Mouse (Mus musculus) natural killer cell, adult 2 months (primary cell): ENCODE results near the gene Col2a1.

Experiments
- DNase-seq, 2 experiments: peaks; one replicate each; pipeline ENCODE4 v3.0.0; 2022; ENCODE audit warnings: low spot score in 2 of 2

Gene Col2a1

DNA sequence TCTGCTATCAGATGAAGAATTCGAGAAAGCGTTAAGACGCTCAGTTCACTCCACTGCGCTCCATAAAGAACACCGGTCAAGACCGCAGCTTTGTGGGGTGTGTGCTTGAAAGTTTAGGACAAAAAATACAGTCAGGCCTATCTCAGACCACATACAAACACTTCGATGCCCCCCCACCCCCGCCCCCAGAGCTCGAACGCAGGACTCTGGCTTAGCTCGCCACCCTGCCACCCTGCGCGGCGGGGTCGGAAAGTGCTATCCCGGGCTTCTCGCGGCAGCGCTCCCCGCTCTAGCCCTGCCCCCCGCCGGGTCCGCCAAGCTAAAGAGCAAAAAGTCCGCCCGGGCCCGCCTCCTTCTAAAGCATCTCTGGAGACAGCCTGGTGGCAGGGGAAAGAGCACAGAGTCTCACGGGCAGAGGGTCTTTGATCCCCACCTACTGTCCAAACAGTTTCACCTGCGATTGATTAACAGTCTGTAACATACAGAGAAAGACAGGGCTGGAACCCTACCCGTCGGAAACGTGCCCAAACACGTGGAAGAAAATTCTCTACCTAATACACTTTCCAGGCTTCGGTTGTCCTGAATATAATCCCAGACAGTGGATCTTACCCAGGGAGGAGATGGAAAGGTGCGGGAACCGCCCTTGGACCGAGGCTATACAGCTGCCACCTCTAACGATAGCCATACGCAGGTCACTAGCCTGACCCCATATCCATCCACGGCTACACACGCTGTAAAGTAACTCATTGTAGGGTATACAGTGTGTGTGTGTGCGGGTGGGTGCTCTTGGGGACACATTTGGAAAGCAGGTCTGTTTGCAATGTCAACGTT, 1.3 kb downstream of the Col2a1 start:
- DNase-seq, result no peak

DNA sequence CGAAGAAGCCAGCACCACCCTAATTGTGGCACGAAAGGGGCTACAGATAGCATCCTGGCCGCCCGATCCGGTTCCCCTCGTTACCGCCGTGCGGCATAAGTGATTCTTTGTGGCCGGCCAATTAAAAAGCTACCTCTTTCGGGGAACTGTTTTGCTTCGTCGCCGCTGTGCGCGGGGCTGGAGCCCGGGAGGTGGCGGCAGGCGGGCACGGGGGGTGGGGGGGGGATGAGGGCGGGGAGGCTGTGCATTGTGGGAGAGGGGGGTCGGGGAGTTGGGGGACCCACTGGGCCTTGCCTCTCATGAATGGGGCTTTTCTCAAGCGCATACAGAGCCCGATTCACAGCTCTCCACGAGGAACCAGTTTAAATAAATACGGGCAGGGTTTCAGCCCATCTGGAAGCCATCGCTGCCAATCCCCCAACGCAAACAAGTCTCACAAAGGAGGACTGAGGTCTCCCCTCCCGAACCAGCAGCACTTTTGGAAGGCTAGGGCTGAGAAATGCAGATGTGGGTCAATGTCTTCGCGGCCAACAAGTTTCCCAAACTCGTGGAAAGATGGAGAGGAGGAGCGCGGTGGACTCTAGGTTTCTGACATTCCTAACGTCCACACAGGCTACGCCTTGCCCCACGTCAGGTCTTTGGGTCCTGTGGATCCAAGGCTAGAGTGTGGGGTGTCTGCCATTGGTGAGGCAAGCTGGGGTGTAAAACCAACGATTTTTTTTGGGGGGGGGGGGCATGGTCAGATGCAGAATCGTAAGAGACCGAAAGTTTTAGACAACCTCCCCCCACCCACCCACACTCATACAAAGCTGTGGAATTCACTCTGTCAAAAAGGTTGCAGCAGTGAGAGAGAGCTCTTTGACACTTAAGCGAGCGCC, 2.1 kb downstream of the Col2a1 start:
- no peak for DNase-seq

GRCm38 (mm10) chr15:98001321-98002112, 3.0 kb downstream of the Col2a1 start:
- DNase-seq, result no peak

GRCm38 (mm10) chr15:97999991-98000390, 4.5 kb downstream of the Col2a1 start:
- no peak for DNase-seq

DNA sequence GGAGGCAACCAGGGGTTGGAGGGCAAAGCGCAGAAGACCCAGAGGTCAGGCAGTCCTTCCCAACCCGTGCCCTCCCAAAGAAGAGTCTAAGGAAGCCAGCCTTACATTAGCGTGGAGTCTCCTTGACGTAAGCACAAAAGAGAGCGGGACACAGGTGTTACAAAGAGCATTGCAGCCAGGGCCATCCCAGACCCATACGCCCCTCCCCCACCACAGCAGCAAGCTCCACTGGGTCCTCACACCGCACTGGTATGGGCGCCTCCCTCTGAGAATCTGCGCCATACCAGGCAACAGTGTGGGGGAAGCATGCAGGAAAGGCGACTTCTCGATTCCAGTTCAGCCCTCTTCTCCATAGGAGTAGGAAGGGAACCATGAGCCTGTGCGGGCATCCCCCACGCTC, 4.9 kb downstream of the Col2a1 start:
- DNase-seq, result no peak

DNA sequence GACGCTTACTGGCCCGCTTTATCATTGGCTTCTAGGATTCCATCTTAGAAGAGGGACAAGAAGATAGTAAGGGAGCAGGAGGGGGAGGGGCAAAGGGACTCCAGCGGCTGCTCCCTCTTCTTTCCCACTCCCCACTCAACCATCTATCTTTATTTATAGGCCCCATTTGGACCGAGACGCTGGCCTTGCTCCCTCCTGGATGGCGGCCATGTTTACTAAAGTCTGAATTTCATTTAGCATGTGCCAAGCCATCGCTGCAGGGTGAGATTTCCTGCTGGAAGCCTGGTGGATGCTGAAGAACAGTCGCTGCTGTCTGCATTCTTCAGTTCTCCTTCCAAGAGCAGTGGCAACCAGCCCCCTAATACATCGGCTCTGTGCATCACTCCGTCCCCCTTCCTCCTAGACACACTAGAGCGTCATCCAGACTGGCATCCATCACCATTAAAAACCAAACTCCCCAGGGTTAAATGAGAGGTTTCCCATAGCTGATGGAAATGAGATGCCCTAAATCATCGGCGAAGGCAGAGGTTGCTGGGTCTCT, 7.7 kb downstream of the Col2a1 start:
- no peak for DNase-seq

DNA sequence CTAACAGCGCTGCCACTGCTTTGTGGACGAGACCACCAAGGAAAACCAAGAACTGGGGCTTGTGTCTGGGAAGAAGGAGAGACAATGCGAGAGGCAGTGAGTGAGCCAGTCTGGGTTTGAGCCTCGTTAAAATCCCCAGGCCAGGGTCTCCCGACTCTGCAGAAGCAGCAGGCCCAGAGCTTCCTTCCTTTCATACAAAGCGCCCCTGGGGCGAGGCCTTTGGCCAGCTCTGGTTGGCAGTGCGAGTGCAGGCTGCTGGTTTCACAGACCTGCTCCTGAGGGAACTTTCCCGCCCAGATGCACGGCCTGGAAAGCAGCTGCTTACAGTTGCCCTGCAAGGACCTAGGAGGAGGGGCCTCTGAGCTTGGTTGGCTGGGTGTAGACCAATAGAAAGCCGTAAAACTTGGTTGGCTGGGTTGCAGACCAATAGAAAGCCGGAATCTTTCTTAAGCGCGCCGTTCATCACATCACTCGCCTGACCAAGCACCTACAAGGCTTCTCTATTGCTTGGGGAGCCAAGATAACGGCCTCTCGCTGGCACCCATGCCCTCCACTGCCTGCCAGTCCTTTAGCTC, 11.7 kb downstream of the Col2a1 start:
- DNase-seq, result peak; percentile 23 to 41

GRCm38 (mm10) chr15:97992027-97992711, 12.3 kb downstream of the Col2a1 start:
- no peak for DNase-seq

- DNase-seq, result no peak
These were observed 13.1 kb downstream of the Col2a1 start for GRCm38 (mm10) chr15:97991285-97991895.

GRCm38 (mm10) chr15:97990721-97991120, 13.8 kb downstream of the Col2a1 start:
- no peak for DNase-seq

DNA sequence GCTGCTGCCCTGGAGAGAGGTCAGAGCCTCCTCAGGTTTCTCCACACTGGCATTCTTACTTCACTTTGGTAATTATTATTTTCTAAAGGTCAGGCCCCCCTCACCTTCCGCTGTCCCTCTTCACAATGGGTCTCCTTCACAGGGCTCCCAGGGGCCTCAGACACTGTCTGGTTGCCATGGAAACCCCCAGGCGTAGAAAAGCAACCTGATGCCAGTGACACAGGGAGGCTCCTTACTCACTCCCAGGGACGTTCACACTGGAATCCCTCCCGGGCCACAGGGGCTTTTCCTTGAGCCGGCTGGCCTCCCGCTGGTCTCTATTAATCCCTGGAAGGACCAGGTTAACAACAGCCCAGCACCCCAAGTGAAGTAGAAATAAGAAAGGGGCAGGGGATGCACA, 14.4 kb downstream of the Col2a1 start:
- no peak for DNase-seq

GRCm38 (mm10) chr15:97989544-97989943, 15.0 kb downstream of the Col2a1 start:
- DNase-seq, result no peak

- DNase-seq, result no peak
These were observed 22.9 kb downstream of the Col2a1 start for GRCm38 (mm10) chr15:97981560-97981959.

DNA sequence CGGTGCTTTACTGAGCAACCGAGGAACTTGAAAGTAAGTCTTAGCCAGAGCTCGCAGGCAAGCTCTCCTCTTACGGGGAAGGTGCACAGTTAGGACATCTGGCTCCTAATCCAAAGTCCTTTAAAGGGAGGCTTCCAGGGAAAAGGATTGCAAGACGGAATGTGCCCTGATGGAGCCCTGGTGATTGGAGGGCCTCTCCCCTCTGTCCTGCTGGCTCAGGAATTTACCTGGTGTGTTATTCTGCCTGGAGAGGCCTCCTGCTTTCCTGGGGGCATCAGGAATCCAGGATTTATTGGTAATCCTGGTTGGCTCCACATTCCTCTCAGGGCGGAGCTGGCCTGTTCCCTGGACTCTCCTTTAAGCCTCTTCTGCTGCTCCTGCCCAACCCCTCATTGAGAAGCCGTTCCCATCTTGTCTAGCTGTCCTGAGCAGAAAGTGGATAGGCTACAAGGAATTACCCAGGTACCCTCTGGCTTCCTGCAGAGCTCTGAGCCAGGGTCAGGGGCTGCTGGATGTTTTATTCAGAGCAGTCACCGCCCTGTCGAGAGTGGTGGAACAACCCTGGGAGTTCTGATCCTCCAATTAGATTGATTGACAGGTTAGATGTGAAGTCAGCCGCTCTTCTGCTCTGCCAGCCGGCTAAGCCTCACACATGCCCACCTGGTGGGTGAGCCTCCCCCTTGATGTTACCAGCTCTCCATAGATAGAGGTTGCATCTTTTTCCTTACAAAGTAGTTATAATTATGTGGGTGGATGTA, 31.1 kb downstream of the Col2a1 start:
- DNase-seq, result no peak

DNA sequence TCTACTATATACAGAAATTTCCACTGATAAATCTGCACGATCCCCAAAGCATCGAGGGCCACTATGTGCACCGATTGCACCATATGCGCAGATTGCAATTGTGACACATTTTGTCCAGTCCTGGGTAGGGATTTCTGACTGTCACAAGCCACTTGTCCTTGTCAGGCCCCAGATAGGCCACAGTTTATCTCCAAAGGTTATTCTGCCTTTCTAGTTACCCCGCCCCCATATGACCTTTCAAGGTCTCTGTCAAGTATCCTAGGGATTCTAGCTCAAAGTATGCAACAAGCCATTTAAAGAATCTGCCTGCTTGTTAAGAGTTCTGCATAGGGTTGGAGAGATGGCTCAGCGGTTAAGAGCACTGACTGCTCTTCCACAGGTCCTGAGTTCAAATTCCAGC, 31.9 kb downstream of the Col2a1 start:
- DNase-seq, result no peak

DNA sequence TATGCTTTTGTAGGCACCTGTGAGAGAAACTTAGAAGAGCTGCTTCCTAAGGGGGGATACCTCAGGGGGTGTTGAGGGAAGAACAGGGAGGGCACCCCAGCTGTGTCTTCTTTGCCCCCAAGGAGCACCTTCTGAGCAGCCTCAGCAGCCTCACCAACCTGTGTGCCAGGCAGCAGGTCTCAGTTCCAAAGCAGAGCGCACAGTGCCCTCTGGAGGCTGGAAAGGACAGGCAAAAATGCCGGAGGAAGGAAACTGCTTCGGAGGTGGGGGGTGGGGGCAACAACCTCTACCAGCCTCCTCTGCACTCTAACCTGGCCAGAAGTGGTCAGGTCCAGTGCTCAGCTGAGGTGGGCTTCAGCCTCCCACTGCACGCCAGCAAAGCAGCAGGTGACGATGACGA, 34.2 kb downstream of the Col2a1 start:
- no peak for DNase-seq

- no peak for DNase-seq
These were observed 39.0 kb downstream of the Col2a1 start for GRCm38 (mm10) chr15:97965311-97966045.

DNA sequence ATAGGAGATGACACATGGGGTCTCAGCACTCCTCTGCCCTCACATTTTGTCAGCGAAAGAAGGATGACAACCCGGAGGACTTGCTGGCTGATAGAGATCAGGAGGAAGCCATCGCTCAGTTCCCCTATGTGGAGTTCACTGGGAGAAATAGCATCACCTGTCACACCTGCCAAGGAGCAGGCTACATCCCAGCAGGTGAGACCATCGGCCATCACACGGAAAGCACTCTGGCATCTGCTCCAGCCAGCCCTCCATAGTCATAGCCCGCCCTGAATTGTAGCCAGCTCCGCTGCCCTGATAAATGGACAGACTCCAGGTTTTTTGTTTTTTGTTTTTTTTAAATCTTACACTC, 39.7 kb downstream of the Col2a1 start:
- no peak for DNase-seq
